In the genomic region with DNA sequence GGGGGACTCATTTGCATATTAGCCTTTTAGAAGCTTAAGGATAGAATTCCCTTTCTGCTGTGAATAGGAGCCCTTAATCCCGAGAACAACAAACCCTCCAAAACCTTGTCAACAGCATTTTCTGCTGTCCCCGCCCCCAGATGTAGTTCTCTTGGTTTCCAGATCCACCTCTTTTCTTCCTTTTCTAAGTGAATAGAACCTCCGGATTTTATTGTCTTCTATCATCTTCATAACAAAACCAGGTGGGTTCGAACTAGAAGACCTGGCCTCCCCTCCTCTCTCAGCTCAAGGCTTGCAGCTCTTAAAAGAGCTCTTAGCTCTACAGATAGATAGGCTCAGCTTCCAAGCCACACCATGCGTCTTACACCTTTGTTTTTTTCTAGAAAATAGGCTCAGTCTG, we compare ENCODE assay signal across 18 mouse cellular contexts. TPM values are rescaled to one million over a fixed set of nuclear protein-coding genes. Genes with fewer than 3 reads are reported as not detected.
"Had no signal": no experiment of that assay in that cellular context is flagged by ENCODE, and none has a peak within 500 bp of the region (broad histone marks: within the 10 kb centered on the region; RNA-seq: fewer than 3 reads in every experiment).

No protein-coding gene starts in this region.

- ATAC-seq: lung, postnatal 0 days; midbrain, embryonic 13.5 days; midbrain, embryonic 15.5 days had no signal

- H3K9me3 ChIP-seq: lung, embryonic 15.5 days; megakaryocyte, embryonic 14.5 days; midbrain, embryonic 13.5 days; midbrain, embryonic 15.5 days; neural tube, embryonic 12.5 days; stomach, embryonic 15.5 days had no signal

- H3K36me3 ChIP-seq: lung, embryonic 15.5 days; midbrain, embryonic 15.5 days; neural tube, embryonic 12.5 days; stomach, embryonic 15.5 days had no signal

- H3K27me3 ChIP-seq: lung, embryonic 15.5 days; megakaryocyte, embryonic 14.5 days; midbrain, embryonic 13.5 days; midbrain, embryonic 15.5 days; neural tube, embryonic 12.5 days; stomach, embryonic 15.5 days had no signal

- DNase-seq: lung, adult 2 months; lung, postnatal 14 days; lung, postnatal 36 days; right cerebral cortex, postnatal 14 days; thymus, adult 2 months; thymus, postnatal 25 days; thymus, postnatal 4 days had no signal

- H3K4me3 ChIP-seq: lung, embryonic 15.5 days; megakaryocyte, embryonic 14.5 days; midbrain, embryonic 13.5 days; midbrain, embryonic 15.5 days; neural tube, embryonic 12.5 days; stomach, embryonic 15.5 days had no signal

RNA-seq across cellular contexts. Expression of gene Htr3b, which starts 26.9 kb away (rescaled TPM):
- total RNA-seq: megakaryocyte progenitor cell, adult 5-6 weeks; midbrain, postnatal 0 days; monocyte, adult 5-6 weeks; neutrophil, adult 5-6 weeks had no signal
